Mouse (Mus musculus): Measurements from ENCODE around the gene Mrgprg.

GRCm38 (mm10) chr7:143776137-143776536 lies 9.3 kb upstream of the Mrgprg start:
- TF ChIP-seq CTCF (IDR thresholded peaks at IDR 0.05): no peak
- no peak for TF ChIP-seq EP300 (IDR thresholded peaks at IDR 0.05)
